Mouse (Mus musculus) lung, postnatal 0 days (tissue): ENCODE measurements around the gene Ankzf1.

Source experiments
- CTCF ChIP-seq: IDR thresholded peaks from 2 replicates; pipeline ENCODE4 v1.5.1; 2016; ENCODE audit warnings: antibody characterized with exemption, mild to moderate bottlenecking
- EP300 ChIP-seq: IDR thresholded peaks from 2 replicates; pipeline ENCODE4 v1.6.1; 2016; ENCODE audit warnings: antibody characterized with exemption, mild to moderate bottlenecking, control low read depth

DNA sequence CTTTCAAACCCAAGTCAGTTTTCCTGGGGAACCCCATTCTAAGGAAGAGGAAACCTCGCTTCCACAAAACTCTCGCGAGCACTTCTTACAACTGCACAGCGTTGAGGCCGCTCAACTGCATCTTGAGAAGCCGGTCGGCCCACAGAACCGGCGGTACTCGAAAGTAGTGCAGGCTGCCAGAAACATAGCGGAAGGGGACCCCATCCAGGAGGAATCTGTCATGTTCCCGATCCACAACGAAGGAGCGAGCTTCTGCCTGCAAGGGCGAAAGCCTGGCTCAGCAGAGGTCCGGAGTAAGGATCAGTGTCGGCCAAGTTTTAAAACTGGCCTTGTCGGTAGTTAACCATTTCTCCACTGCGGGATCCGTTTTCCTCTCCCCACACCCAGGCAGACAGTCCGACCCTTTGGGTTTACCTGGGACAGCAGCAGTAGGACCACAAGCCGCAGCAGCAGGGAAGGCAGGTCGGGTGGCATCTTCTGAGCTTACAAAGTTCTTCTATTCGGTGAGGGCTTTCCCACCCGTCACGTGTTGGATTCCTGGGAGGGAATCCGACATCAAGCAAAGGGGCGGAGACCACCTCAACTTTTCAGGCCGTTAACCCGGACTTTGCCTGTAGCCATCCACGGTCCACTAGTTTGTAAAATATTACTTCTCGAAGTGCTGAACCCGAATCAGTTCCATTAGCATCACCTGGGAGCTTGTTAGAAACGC is 17.2 kb downstream of the Ankzf1 start:
- TF ChIP-seq CTCF (no peak), EP300 (no peak)
